Mouse (Mus musculus): ENCODE data around the gene Abca6. TPM values are rescaled to one million over a fixed set of nuclear protein-coding genes. Genes with fewer than 3 reads are reported as not detected.
A peak's percentile ranks its signal among the peaks of the same experiment; 100 is the strongest.

The Abca6 gene
- polyA plus RNA-seq (2015; fragmentation: Nextera tagmentation; extraction: Ambion mirVana): 2.7 and 4.1 TPM in 2 replicates

- no peak within 1 kb of the TSS for H3K9ac ChIP-seq
- no peaks in the 10 kb centered on the region for H3K9me3 ChIP-seq (replicated peaks)
- H3K27me3 ChIP-seq: no peaks in the 10 kb centered on the region
- peak within 1 kb of the TSS; percentile 30; the same call in 1 of the 2 replicates for H3K4me3 ChIP-seq (replicated peaks)
- WGBS (ENCODE audit: insufficient replicate concordance): 14% methylated on average over 8 of the region's 8 CpGs
- H3K36me3 ChIP-seq: no peaks in the 10 kb centered on the region
- ATAC-seq (ENCODE audit: low read depth): no peak
- no peak within 1 kb of the TSS for H3K27ac ChIP-seq
- H3K4me1 ChIP-seq (replicated peaks): no peaks in the 10 kb centered on the region
- DNase-seq: no peak
- H3K4me2 ChIP-seq: peak within 1 kb of the TSS; percentile 29; the same call in 1 of the 2 replicates
Observed at GRCm38 (mm10) chr11:110251534-110251933, at the start of gene Abca6. Abca6 (minus strand) TSS chr11:110251776.

GRCm38 (mm10) chr11:110297917-110298533 lies 46.4 kb upstream of the Abca6 start:
- H3K4me1 ChIP-seq (replicated peaks): no peaks in the 10 kb centered on the region
- no peak overlapping the region for H3K27ac ChIP-seq
- no peak overlapping the region for H3K4me3 ChIP-seq (replicated peaks)
- DNase-seq (no peak), ATAC-seq (ENCODE audit: low read depth) (no peak)
- H3K9me3 ChIP-seq (replicated peaks): no peaks in the 10 kb centered on the region
- WGBS (ENCODE audit: insufficient replicate concordance): 67% methylated on average over 13 of the region's 13 CpGs
- no peaks in the 10 kb centered on the region for H3K27me3 ChIP-seq
- H3K9ac ChIP-seq: no peak overlapping the region
- no peaks in the 10 kb centered on the region for H3K36me3 ChIP-seq
- no peak overlapping the region for H3K4me2 ChIP-seq

- WGBS (ENCODE audit: insufficient replicate concordance): 55% methylated on average over 2 of the region's 2 CpGs
Observed at GRCm38 (mm10) chr11:110290586-110290985, 39.0 kb upstream of the Abca6 start.

GRCm38 (mm10) chr11:110288423-110288822 lies 36.8 kb upstream of the Abca6 start:
- Histone ChIP-seq H3K27me3 (no peaks in the 10 kb centered on the region), H3K4me2 (no peak overlapping the region), H3K4me1 (replicated peaks) (peaks cover 16% of the 10 kb centered on the region), H3K4me3 (replicated peaks) (no peak overlapping the region), H3K36me3 (no peaks in the 10 kb centered on the region), H3K27ac (no peak overlapping the region), H3K9me3 (replicated peaks) (no peaks in the 10 kb centered on the region), H3K9ac (no peak overlapping the region)
- DNase-seq (no peak), ATAC-seq (ENCODE audit: low read depth) (no peak)
- WGBS (ENCODE audit: insufficient replicate concordance): 65% methylated on average over 3 of the region's 3 CpGs

More at GRCm38 (mm10) chr11:110290586-110290985, 39.0 kb upstream of the Abca6 start:
- no peak overlapping the region for H3K4me2 ChIP-seq
- H3K36me3 ChIP-seq: no peaks in the 10 kb centered on the region
- H3K27ac ChIP-seq: no peak overlapping the region
- ATAC-seq (ENCODE audit: low read depth): no peak
- H3K9ac ChIP-seq: no peak overlapping the region
- H3K4me1 ChIP-seq (replicated peaks): peaks cover 9% of the 10 kb centered on the region
- no peaks in the 10 kb centered on the region for H3K9me3 ChIP-seq (replicated peaks)
- DNase-seq: no peak
- no peak overlapping the region for H3K4me3 ChIP-seq (replicated peaks)
- no peaks in the 10 kb centered on the region for H3K27me3 ChIP-seq

- Histone ChIP-seq H3K9ac (no peak overlapping the region), H3K27ac (no peak overlapping the region), H3K4me3 (replicated peaks) (no peak overlapping the region), H3K9me3 (replicated peaks) (no peaks in the 10 kb centered on the region), H3K4me2 (no peak overlapping the region), H3K36me3 (no peaks in the 10 kb centered on the region), H3K4me1 (replicated peaks) (peaks cover 16% of the 10 kb centered on the region), H3K27me3 (no peaks in the 10 kb centered on the region)
- no peak for DNase-seq
- WGBS (ENCODE audit: insufficient replicate concordance): 36% methylated on average over 9 of the region's 9 CpGs
- 0 out of 2 replicates have a peak, but pooled peaks have one; percentile 27 for ATAC-seq (ENCODE audit: low read depth)
Observed at GRCm38 (mm10) chr11:110287694-110288093, 36.1 kb upstream of the Abca6 start.

GRCm38 (mm10) chr11:110286331-110286730 lies 34.8 kb upstream of the Abca6 start:
- DNase-seq (no peak), ATAC-seq (ENCODE audit: low read depth) (no peak)
- Histone ChIP-seq H3K4me3 (replicated peaks) (no peak overlapping the region), H3K27ac (no peak overlapping the region), H3K36me3 (no peaks in the 10 kb centered on the region), H3K27me3 (no peaks in the 10 kb centered on the region), H3K9ac (no peak overlapping the region), H3K9me3 (replicated peaks) (no peaks in the 10 kb centered on the region), H3K4me1 (replicated peaks) (peaks cover 16% of the 10 kb centered on the region), H3K4me2 (no peak overlapping the region)
- 68% methylated on average over 3 of the region's 3 CpGs for WGBS (ENCODE audit: insufficient replicate concordance)

GRCm38 (mm10) chr11:110284849-110285248 lies 33.3 kb upstream of the Abca6 start:
- no peaks in the 10 kb centered on the region for H3K36me3 ChIP-seq
- peak overlapping the region; percentile 44 for H3K4me2 ChIP-seq
- H3K9ac ChIP-seq: no peak overlapping the region
- no peaks in the 10 kb centered on the region for H3K9me3 ChIP-seq (replicated peaks)
- 40% methylated on average over 10 of the region's 10 CpGs for WGBS (ENCODE audit: insufficient replicate concordance)
- H3K27ac ChIP-seq: no peak overlapping the region; the same call in 1 of the 2 replicates
- peaks cover 16% of the 10 kb centered on the region for H3K4me1 ChIP-seq (replicated peaks)
- H3K4me3 ChIP-seq (replicated peaks): no peak overlapping the region
- H3K27me3 ChIP-seq: no peaks in the 10 kb centered on the region
- DNase-seq: no peak
- ATAC-seq (ENCODE audit: low read depth): peak; percentile 72

GRCm38 (mm10) chr11:110284185-110284787 lies 32.7 kb upstream of the Abca6 start:
- no peak overlapping the region; the same call in 1 of the 2 replicates for H3K9ac ChIP-seq
- H3K4me2 ChIP-seq: peak overlapping the region; percentile 54
- H3K9me3 ChIP-seq (replicated peaks): no peaks in the 10 kb centered on the region
- H3K27me3 ChIP-seq: no peaks in the 10 kb centered on the region
- H3K4me1 ChIP-seq (replicated peaks): peaks cover 16% of the 10 kb centered on the region
- H3K36me3 ChIP-seq: no peaks in the 10 kb centered on the region
- peak overlapping the region; percentile 25 for H3K4me3 ChIP-seq (replicated peaks)
- peak overlapping the region; percentile 44 for H3K27ac ChIP-seq
- DNase-seq: no peak
- peak; percentile 90 for ATAC-seq (ENCODE audit: low read depth)
- 39% methylated on average over 9 of the region's 9 CpGs for WGBS (ENCODE audit: insufficient replicate concordance)

- WGBS (ENCODE audit: insufficient replicate concordance): 38% methylated on average over 3 of the region's 3 CpGs
Observed at GRCm38 (mm10) chr11:110274794-110275193, 23.2 kb upstream of the Abca6 start.

GRCm38 (mm10) chr11:110271745-110272144 lies 20.2 kb upstream of the Abca6 start:
- Histone ChIP-seq H3K9me3 (replicated peaks) (no peaks in the 10 kb centered on the region), H3K4me2 (no peak overlapping the region), H3K36me3 (no peaks in the 10 kb centered on the region), H3K27me3 (no peaks in the 10 kb centered on the region), H3K4me1 (replicated peaks) (no peaks in the 10 kb centered on the region), H3K27ac (no peak overlapping the region), H3K4me3 (replicated peaks) (no peak overlapping the region), H3K9ac (no peak overlapping the region)
- 2% methylated on average over 5 of the region's 5 CpGs for WGBS (ENCODE audit: insufficient replicate concordance)
- DNase-seq (peak; percentile 17), ATAC-seq (ENCODE audit: low read depth) (peak; percentile 73)

More at GRCm38 (mm10) chr11:110274794-110275193, 23.2 kb upstream of the Abca6 start:
- no peak for ATAC-seq (ENCODE audit: low read depth)
- no peak overlapping the region for H3K4me3 ChIP-seq (replicated peaks)
- no peaks in the 10 kb centered on the region for H3K27me3 ChIP-seq
- no peak for DNase-seq
- no peak overlapping the region for H3K4me2 ChIP-seq
- no peaks in the 10 kb centered on the region for H3K36me3 ChIP-seq
- no peak overlapping the region for H3K27ac ChIP-seq
- H3K9ac ChIP-seq: no peak overlapping the region
- no peaks in the 10 kb centered on the region for H3K4me1 ChIP-seq (replicated peaks)
- H3K9me3 ChIP-seq (replicated peaks): no peaks in the 10 kb centered on the region

GRCm38 (mm10) chr11:110268244-110268844 lies 16.8 kb upstream of the Abca6 start:
- H3K4me3 ChIP-seq (replicated peaks): 0 out of 2 replicates have a peak overlapping the region, but pooled peaks have one; percentile 1
- WGBS (ENCODE audit: insufficient replicate concordance): 36% methylated on average over 8 of the region's 8 CpGs
- peak; percentile 65 for ATAC-seq (ENCODE audit: low read depth)
- H3K4me1 ChIP-seq (replicated peaks): no peaks in the 10 kb centered on the region
- no peaks in the 10 kb centered on the region for H3K9me3 ChIP-seq (replicated peaks)
- no peak overlapping the region for H3K9ac ChIP-seq
- no peaks in the 10 kb centered on the region for H3K27me3 ChIP-seq
- H3K4me2 ChIP-seq: peak overlapping the region; percentile 33
- no peak overlapping the region for H3K27ac ChIP-seq
- H3K36me3 ChIP-seq: no peaks in the 10 kb centered on the region
- peak; percentile 9 for DNase-seq

All from liver, embryonic 13.5 days (tissue).